Mouse (Mus musculus) NIH3T3 (cell line): ENCODE measurements at regions not wholly inside any gene's neighbourhood (a gene's known extent, or its start where the extent isn't known, plus 50 kb on each side); places are given as distances from the start of the nearest gene placed in this dataset.
A peak's percentile ranks its signal among the peaks of the same experiment; 100 is the strongest.

Experiments used
- DNase-seq: peaks from one replicate; pipeline ENCODE4 v3.0.0-alpha.2; 2012; ENCODE audit warnings: low read depth

DNA sequence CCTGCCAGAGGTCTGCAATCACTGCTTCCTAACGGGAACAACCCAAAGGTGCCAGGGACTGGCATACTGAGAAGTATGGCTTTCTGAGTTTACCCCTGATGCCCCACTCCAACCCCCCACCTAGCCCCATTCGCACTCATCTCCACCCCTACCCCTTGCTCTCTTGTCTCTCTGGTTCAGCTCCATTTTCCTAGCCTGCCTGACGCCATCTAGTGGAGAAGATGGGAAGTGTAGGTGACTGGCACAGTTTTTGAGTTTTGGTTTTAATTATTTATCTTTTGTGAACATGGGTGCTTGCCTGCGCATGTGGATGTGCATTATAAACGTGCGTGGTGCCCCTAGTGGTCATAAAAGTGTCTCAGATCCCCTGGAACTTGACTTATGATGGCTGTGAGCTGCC is 352.3 kb upstream of the Hs6st1 start:
- DNase-seq: no peak

DNA sequence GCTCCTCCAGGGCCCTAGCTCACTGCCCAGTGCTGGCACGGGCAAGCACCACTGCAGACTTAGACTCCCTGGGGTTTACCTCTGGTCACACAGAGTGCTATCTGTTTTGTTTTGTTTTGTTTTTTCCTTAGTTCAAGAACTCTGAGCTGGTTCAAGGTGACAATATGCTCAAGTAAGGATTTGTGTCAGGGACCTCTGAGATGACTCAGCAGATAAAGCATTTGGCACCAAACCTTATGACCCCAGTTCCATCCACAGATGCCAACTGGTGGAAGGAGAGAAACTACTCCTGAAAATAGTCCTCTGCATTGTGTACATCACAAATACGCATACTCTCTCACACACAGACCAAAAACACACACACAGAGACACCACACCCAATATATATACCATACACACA is 351.0 kb upstream of the Hs6st1 start:
- DNase-seq: no peak

DNA sequence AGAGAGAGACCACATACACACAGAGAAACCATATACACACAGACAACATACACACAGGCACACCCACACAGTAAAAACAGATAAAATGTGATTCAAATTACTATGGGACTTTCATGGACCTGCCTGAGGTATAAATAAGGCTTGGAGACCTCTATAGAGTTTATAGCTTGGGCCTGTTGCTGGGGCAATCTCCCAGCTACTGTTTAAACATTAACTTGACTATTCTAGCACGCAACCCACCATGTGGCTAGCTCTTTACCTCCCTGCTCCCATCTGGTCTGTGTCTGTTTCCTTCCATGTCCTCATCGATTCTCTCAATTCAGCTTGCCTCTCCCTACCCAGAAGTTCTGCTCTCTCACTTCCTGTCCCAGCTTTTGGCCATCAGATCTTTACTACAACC is 350.5 kb upstream of the Hs6st1 start:
- DNase-seq: no peak

DNA sequence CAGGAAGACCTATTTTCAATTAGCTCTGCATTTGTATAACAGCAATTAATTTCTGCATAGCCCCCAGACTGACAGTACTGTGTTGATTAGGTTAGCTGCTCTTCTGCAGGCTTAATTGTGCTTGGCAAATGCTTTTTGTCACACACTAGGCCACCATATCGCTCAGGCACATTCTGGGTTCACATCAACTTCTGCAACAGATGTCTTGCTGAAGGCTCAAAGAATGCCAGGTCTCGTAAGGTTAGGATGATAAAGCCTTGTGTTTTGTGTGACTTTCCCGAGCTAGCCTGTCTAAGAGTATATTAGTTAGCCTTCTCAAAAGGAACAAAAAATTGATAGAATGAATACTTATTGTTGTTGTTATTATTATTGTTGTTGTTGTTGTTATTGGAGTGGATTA is 348.1 kb upstream of the Hs6st1 start:
- DNase-seq: no peak

DNA sequence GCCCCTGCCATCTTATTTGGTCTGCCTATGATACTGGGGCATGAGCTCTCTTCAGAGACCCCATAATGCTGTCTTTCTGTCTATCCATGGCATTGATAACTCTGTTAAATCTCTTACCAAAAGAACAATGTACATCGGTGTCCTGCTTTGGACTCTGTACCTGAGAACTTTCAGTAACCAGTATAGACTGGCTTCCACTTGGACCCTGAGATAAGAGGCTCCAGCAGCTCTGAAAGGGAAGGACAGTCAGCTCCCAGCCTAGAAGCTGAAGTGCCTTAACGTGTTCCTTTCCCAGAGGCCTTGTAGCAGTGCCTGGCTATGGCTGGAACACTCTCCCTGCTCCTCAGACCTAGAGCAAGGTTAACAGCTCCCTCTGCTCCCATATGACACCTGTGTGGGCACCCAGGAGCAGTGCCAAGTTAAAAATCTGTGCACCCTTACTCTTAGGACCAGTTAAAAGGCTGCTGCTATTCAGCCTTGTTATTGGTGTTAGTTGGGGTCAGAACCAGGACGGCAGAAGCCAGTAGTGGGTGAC is 343.8 kb upstream of the Hs6st1 start:
- DNase-seq: no peak

DNA sequence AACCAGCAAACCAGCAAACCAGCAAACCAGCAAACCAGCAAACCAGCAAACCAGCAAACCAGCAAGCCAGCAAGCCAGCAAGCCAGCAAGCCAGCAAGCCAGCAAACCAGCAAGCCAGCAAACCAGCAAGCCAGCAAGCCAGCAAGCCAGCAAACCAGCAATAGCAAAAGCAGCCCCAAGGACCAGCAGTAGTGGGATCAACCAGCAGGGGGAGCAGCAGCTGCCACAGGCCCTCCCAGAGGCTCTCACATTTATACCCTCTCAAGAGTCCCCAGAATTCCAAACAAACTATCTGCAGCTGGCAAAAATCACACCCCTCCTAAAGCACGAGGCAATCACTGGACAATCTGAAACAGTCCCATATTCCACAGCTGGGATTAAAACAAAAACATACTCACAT is 341.6 kb upstream of the Hs6st1 start:
- DNase-seq: peak; percentile 57

DNA sequence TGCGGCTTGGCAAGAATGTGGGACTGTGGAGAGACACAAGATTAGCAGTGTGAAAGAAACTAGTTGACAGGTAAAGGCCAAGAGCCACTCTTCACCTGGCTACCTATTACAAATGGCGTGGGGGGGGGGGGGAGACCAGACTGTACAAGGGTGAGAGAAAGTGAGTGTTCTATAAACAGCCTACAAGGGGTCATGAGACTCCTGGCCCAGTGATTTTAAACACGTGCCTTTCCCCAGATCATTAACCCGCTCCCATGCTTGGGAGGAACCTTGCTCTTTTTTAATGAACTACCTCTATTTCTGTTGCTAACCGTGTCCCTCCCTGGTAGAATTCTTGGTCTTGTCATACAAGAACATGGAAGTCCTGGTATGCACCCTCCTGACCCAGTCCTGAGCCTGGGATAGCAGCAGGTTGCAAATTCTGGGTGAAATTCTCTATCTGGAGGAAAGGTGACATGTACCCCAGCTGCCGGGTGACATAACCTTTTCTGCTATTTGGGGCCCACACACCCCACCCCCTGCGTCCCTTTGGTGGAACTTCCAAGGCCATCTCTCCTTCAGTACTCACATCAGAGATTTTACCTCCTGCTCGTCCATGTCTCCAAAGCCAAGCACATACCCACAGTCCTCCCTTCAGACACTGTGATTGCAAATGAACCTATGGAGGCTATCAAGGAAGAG is 340.8 kb upstream of the Hs6st1 start:
- no peak for DNase-seq

DNA sequence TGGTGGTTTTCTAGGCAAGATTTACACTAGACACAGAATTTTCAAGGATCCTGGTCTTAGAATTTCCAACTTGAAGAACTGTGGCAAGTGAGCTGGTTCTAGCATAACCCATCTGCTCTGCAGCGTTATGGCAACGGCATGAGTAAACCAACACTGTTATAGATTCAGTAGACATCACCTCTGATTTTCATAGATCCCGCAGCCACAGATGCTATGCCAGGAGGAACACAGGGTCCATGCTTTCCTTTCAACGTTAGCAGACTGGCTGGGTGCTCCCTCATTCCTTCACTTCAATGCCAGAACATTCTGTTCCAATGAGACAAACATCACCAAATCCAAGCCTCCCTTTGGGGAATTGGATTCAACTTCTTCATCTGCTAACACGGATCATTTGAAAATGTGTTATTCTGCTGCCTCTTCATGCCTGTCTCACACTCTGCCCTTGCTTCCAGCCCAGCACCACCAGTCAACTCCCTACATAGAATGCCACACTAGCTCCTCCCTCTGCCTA is 338.4 kb upstream of the Hs6st1 start:
- DNase-seq: no peak

DNA sequence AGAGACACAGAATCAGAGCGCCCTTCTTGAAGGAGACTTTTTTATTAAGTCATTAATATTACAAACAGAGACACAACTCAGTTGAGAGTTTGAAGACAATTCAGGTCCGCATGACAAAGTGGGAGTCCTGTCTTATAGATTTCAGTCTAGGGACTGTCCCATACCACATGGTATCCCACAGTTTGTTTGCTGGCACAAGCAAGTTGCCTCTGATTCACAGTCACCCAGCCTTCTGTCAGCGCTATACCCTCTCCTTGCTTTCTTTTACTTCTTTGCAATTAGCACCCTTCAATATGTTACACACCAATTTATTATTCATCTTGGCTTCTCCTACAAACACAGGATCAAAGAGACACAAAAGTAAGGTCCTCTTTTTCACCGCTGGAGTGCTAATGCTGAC is 337.9 kb upstream of the Hs6st1 start:
- DNase-seq: no peak

DNA sequence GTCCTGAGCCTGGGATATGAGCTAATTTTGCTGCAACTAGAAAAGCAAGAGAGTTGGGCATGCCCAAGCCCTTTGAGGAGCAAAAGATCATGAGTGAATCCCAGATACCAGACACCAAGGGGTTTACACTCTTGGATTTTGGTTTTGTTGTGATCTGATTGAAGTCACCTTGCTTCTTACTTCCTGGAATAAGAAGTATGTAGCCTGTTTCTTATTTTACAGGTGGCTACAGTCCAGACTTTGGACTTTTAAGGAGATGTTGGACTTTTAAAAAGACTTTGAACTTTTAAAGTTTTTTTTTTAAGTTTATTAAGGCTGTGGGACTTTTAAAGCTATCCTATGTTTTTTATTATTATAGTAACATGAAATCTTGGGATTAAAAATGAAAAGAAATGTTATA is 332.0 kb upstream of the Hs6st1 start:
- DNase-seq: no peak

DNA sequence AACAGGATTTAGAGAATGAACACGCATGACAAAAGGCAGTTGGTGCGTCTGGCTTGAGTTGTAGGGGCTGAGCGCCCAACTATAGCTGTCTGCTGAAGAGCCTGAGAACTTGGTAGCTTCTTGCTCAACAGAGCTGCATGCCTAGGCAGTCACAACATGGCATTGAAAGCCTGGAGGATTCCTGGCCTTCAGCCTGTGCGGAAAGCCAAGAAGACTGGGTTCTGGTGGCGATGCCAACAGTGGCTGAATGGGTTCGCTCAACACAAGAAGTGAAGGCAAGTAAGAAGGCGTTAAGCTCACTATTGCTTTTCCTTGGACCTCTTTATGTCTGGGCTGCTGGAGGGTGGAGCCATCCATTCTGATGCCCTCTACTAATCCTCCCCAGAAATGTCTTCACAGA is 318.6 kb upstream of the Hs6st1 start:
- no peak for DNase-seq

DNA sequence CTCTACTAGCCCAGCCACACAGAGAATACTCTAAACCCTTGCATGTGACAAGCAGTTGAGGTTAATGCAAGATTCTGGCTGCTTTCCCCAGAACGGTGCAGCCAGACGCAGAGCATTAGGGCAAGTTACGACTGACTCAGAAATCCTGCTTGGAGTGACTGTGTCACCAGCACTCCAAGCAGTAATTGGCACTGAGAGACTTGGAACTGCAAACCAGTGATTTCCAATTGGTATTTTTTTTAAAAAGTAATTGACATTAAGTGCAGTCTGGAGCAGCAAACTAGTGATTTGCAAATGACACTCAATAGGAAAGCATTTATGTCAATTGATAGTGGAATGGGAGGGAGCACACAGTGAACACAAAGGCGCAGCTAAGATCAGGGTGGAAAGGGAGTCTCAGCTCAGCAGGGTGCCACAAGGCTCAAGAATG is 318.1 kb upstream of the Hs6st1 start:
- DNase-seq: no peak

DNA sequence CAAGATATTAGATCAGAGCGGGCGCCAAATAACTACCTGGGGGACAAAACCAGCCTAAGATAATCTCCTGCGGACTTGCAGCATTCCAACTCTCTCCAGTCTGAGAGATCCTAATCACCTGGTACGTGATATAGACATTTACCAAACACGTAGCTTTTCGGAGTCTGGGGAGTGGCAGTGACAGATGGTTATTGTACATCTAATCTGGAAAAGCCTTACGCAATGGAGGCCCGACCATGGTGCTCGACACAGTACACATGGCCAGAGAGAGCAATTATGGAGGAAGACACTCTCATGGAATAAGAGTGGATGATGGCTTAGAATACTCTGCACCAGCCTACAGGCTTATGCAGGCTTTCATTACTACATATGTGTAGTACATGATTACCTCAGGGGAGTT is 315.6 kb upstream of the Hs6st1 start:
- no peak for DNase-seq

DNA sequence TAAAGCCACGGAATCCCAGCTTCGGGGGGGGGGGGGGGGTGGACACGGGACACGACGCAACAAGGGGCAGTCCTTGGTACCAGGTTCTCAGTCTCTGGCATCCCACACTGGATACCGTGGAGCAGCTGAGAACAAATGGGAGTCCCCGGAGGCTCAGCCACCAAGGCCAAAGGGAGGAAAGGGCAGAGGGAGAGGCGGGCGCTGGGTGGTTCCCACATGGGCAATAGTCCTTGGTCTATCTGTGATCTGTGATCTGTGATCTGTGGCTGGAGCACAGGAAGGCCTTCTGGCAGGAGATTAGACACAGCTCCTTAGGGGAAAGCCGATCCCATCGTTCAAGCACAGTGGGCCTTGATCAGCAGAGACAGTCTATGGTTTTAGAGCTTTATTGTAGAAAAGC is 314.0 kb upstream of the Hs6st1 start:
- no peak for DNase-seq

DNA sequence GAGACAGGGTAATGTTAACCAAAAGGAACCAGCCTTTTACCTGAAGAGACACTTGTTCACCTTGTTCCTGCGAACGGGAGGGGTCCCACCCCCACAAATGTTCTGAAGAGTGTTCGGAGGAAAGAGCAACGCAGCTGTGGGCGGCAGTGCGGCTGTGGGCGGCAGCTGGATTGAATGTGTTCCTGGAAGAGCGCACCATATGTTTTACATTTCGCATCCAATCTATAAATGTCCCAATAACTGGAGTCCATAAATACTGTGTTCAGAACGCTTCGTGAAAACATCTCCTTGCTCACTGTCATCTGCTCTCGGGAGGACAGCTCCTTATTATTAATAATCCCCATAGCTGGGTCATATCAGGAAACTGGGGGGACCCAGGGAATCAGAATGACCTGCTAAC is 309.2 kb upstream of the Hs6st1 start:
- no peak for DNase-seq

DNA sequence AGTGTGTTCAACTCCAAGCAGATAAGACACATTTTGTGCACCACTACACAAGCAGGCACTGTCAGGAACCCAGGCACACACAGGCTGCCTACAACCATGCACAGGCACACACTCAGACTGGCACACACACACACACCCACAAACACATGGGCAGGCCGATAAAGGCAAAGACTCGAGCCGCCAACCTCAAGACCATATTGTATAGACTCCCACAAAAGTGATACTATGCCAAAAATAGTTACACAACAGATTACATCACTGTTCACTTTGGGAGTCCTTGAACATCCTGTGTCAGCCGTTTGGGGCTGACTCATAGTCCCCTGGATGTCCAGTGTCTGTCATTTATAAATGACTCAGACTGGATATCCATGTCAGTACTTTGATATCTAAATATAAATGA is 308.6 kb upstream of the Hs6st1 start:
- DNase-seq: no peak

DNA sequence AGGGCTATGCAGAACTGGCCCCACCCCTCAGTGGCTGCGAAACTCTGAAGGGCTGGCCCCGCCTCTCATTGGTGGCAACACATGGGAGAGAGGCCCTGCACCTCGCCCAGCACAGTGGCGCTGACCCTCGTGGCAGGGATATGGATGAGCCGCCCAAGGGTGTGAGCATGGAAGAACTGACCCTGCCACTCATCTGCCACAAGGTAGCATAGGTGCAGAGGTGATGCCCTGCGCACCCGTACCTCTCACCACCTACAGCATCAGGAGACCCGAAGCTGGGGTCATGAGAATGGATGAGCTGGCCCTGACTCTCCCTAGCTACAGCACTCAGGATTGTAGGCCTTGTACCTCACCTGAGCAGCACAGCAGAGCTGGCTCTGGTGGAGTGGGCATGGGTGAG is 305.1 kb upstream of the Hs6st1 start:
- no peak for DNase-seq

DNA sequence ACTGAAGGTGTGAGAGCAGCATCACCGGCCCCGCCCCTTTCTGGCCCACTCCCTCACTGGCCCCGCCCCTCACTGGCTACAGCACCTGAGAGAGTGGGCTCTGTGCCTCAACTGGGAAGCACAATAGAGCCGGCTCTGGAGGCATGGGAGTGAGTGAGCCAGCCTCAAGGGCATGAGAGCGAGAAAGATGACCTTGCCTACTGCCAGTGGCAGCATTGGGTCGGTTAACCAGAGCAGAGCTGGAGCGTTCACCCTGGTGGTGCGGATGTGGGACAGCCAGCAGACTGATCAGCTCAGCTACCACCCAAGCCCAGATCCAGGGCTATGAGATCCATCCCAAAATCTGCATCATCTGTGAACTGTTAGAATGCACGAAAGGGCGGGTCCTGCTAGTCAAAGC is 304.7 kb upstream of the Hs6st1 start:
- DNase-seq: no peak

DNA sequence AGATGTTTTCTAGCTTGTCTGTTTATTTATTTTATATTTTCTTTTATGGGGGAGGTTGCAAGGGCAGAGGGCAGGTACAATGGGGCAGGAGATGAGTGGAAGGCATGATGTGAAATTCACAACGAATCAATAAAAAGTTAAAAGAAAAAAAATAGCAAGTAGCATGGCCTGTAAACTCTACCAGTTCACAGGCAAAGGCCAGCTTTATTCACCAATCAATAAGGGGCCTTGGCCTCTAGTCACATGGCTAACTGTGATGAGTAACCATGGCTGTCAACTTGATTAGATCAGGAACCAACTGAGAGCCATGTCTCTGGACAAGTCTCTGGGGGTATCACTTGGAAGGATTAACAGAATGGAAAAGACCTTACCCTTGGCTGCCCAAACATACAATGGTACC is 304.1 kb upstream of the Hs6st1 start:
- DNase-seq: no peak

DNA sequence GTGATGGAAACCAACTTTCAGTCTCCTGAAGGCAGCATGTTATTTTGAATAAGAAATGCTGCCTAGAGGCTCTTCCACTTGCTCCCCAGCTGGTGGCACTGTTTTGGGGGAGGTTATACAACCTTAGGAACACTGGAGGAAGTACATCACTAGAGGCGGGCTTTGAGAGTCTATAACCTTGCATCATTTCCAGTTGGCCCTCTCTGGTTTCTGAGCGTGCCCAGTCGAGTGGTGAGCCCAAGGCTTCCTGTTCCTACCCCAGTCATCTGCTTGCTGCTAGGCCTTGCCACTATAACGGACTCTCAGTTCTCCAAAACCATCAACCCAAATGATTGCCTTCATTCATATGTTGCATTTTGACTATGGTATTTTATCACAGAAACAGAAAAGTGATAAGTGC is 302.5 kb upstream of the Hs6st1 start:
- DNase-seq: peak; percentile 45

DNA sequence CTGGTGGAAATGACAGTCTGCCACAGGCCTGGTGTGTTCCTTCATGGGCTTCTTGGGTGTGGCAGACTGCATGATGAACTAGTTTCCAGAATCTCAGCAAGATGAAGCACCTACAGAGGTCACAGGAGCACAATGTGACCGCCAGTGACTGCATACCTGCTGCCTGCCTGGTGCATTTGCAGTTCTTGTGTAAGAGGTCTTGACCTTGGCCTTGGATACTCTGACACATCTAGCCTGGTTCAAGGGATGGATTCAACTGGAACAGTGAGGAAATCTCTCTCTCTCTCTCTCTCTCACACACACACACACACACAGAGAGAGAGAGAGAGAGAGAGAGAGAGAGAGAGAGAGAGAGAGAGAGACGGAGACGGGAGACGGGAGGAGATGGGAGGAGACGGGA is 301.9 kb upstream of the Hs6st1 start:
- DNase-seq: no peak

DNA sequence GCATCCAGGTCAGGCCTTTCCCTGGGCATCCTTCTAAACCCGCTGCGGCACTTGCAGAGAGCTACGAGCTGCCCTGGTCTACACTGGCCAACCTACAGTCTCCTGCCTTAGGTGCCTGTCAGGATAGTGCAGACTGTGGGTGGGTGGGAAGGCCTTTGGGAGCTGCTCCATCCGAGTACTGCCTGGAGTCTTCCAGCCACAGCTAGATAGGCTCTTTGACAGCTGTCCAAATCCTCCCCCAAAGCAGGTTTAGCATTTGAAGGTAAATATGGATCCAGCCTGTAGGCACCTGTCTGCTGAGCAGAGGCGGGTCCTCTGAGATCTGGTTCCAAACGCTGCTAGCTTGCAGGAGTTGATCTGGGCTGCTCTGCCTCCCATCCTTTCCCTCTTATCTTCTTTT is 295.6 kb upstream of the Hs6st1 start:
- no peak for DNase-seq

DNA sequence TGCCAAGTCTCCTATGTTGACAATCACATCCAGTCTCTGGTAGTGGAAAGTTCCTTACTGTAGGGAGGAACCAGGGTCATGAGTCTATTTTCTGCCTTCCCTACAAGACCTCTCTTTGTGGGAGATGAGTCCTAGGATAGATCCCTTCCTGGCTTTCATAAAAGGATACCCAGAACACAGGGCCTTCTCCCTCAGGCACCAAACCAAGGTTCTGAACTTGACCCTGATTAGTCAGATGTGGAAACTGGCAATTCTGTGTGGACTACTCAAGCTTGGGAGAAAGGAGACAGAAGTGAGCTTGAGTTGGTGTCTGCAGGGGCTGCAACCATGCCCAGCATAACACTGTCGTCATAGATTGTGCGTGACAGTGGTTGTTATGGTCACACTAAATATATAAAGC is 293.6 kb upstream of the Hs6st1 start:
- no peak for DNase-seq

DNA sequence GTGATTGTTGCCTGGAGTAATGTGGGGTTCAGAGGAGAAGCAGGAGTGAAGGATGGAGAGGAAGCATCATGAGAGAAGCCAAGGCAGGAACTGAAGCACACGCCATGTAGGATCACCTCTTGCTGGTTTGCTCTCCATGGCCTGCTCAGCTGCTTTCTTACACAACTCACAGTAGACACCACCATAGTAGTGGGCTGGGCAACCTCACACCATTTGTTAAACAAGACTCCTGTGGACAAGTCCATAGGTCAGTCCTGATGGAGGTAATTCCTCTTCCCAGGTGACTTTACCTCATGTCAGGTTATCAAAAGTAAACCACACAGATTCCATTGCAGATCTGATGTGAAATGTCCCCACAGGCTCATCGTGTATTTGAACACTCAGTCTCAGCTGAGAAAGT is 285.5 kb upstream of the Hs6st1 start:
- no peak for DNase-seq
